Mouse (Mus musculus) cerebellum, adult 18-20 months (tissue): ENCODE measurements around the gene Ptpn5.

Source experiments
- DNase-seq, 2 experiments: peaks; one replicate each; pipeline ENCODE4 v3.0.0; 2021

Ptpn5 gene

GRCm38 (mm10) chr7:47110511-47110910 is 23.0 kb downstream of the Ptpn5 start:
- DNase-seq, result no peak

DNA sequence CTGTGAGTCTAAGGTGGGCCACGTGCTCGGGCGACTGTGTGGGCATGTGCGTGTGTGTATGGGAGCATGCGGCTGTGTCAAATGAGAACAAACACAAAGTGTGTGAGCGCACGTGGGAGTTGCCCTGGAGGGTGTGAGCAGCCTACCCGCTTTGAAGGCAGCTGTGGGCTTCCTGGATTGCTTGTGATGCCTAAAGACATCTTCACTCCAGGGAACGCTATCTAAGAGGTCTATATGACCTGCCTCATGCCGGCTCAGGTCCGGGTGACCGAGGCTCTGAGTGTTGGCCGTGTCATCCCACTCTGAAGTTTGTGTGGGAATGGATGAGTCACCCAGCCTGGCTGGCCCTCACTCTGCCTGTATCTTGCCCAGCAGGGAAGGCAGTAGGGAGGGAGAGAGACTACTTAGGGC is 24.7 kb downstream of the Ptpn5 start:
- DNase-seq, result no peak

GRCm38 (mm10) chr7:47106949-47107348 is 26.5 kb downstream of the Ptpn5 start:
- no peak for DNase-seq

DNA sequence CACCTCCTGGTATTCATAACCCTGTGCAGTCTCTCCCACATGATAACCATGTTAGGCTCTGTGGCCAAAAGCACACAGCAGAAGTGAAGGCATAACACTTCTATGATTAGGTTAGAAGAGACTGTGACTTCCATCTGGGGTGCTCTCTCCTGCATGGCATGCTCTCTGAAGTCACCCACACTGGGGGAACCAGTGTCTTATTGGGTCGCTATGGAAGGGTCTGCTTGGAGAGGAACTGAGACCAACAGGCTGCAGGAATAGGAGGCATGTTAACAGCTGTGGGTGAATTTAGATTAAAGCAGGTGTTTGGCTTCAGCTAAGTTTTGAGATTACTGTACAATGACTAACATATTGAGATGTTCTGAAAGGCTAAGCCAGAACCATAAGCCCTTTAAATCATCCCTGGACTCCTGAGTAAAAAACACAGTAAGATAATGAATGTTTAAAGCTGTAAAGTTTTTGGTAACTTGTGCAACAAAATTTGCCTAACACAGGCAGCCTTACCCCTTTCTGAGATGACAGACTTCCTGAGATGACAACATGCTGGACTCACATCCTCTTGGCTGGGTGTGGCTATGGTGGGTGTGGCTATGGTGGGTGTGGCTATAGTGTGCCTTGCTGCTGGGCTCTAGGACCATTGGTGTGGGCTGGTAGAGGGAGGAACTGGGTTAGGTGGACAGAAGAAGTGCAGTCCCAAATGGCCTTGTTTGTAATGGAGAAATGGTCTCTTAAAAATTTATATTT is 29.6 kb downstream of the Ptpn5 start:
- no peak for DNase-seq

DNA sequence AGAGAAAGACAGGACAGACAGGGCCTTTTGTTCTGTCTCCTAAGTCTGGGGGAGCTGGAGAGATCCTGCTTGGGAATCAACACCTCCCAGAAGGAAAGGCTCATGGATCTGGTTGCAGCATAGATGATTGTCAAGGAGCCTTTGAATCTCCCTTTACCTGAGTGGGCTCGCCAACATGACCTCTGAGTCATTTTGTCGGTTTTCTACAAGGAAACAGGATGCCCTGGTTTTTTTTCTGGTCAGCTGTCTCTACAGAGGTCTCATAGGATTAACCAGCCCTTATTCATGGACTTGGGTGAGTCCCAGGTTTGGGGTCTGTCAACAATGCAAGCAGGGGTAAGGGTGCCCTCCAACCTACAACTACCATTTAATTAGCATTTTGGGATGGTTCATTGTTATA is 30.5 kb downstream of the Ptpn5 start:
- DNase-seq, result no peak

GRCm38 (mm10) chr7:47100615-47101014 is 32.9 kb downstream of the Ptpn5 start:
- no peak for DNase-seq

DNA sequence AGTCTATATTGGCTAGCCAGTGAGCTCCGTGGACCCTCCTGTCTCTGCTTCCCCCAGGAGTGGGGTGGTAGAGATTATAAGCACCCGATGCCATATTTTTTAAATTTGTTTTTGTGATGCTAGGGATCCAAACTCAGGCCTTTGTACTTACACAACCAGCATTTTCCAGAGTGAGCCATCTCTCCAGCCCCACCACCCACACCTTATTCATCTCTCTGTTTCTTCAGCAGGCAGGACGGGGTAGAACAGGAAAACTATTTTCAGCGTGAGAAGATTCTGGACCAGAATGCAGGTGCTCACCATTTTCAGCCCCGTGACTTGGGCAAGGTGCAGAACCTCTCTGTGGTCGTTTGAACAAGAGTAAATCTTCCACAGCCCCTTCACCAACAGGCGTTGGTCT is 34.2 kb downstream of the Ptpn5 start:
- DNase-seq, result no peak

- no peak for DNase-seq
Measured at GRCm38 (mm10) chr7:47098044-47098443, 35.4 kb downstream of the Ptpn5 start.

GRCm38 (mm10) chr7:47094969-47095368 is 38.5 kb downstream of the Ptpn5 start:
- no peak for DNase-seq

- no peak for DNase-seq
Measured at GRCm38 (mm10) chr7:47093935-47094334, 39.5 kb downstream of the Ptpn5 start.

- DNase-seq, result no peak
Measured at GRCm38 (mm10) chr7:47085075-47085474, 48.4 kb downstream of the Ptpn5 start.

DNA sequence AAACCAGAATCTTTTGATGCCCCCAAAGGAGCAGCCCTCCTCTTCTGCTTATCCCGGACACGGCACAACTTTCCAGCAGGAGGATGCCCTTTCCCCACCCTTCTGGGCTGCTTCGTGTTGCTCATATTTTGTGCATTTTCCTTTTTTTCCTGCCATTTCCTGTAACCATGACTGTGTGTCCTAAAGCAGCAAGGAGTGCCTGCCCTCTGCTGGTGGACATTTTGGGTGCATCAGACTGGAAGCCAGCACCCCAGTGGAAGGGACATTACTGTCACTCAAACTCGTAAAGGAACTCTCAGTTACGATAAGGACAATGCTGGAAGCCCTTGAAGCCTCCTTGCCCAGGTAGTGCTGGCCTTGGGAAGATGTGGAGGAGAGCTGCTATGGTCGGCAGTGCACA is 52.2 kb downstream of the Ptpn5 start:
- peak; percentile 58 to 65 for DNase-seq

DNA sequence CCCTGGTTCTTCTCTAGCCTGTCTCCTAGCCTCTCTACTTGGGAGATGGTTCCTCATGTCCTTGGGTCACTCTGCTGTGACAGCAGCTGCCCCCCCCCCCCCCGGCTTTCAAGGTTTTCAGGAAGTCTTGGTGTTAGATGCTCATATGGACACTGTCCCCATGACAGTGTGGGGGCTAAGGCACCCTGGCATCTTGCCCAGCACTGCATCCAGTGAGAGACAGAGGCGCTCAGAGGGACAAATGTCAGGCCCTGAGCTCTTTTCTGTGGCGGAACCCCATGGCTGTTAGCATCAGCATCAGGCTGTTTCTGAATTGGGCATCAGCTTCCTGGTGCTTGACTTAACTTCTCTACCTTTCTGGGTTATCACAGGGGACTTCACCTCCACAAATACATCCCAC is 52.6 kb downstream of the Ptpn5 start:
- no peak for DNase-seq

DNA sequence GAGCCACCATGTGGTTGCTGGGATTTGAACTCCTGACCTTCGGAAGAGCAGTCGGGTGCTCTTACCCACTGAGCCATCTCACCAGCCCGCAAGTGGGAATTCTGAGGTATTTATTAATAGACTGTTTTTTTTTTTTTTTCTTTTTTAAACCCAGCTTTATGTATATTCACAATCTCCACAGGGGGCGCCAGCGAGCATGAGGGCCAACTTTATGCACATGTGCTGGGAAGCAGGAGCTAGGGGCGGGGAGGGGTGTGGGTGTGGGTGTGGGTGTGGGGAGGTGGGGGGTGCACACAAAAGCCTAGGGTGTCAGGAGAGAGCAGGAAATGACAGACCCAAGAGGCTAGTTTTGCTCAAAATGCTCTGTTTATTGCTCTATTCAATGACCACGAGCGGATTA is 56.0 kb downstream of the Ptpn5 start:
- DNase-seq, result peak in 1 of 2 experiments; percentile 25

DNA sequence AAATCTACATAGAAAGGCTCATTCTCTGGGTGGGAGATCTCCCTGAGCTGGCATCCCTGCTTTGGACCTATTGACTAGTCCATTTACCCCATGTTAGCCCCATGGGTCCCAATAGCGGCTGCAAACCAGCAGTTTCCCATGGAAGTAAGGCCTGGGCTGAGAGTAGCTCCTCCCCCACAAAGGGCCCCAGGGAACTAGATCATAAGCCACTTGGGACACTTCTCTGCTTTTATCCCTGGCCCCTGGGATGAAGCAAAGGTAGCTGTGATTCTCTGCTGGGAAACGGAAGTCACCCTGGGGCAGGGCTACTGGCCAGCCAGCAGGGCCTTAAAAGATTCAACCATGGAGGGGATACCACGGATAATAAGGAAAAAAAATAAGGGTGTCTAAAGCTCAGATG is 56.8 kb downstream of the Ptpn5 start:
- DNase-seq, result no peak

DNA sequence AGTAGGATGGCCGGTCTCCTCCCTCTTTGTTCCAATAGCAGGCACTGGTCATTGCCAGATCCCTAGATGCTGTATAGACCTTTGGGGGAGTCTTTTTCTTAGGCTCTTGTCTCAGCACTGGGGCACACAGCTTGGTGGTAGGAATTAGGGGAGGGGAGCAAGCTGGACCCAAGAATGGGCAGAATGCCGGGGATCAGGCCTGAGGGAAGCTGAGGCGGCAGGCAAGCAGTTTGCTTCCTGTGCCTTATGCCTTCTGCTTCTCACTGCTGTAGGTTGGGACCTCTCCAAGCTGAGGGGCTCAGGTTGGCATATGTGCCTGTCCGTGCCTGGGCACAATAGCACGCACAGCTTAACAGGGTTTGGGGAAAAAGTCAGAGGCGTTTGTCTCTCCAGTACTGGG is 57.3 kb downstream of the Ptpn5 start:
- DNase-seq, result no peak

GRCm38 (mm10) chr7:47073536-47074521 is 59.7 kb downstream of the Ptpn5 start:
- no peak for DNase-seq

- no peak for DNase-seq
Measured at GRCm38 (mm10) chr7:47072551-47072950, 60.9 kb downstream of the Ptpn5 start.

DNA sequence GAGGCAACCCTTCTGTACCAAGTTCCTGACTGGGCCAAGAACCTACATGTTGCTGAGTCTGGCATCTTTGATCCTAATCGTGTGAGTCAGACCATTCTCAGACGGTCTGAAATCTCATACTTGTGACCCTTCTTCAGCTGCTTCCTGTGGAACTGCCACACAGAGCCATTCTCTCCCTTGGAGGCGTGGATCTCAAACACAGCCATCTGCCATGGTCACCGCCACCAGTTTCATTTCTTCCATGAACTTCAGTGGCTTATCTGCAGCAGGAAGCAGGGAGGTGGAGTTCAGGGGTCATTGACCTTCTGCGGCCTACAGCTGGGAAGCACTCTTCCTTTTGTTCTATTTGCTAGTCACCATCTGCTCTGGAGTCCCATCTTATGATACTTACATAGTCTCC is 65.6 kb downstream of the Ptpn5 start:
- no peak for DNase-seq

DNA sequence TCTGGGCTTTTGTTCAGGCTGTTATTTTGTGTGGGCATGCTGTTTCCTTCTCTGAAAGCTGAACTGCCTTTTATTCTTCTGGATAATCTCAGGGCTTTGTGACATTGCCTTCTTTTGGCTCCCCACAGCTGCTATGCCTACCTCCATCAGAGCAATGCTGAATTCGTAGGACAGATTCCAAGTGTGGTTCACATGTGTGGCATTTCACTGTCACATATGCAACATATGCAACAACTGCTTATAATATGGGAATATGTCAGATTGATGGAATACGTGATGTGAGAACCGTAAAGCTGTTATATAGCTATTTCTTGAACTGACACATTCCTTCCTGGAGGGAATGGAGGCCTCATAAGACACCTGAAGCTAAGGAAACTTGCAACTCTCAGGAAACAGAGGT is 66.5 kb downstream of the Ptpn5 start:
- DNase-seq, result no peak

- DNase-seq, result no peak
Measured at GRCm38 (mm10) chr7:47061560-47061959, 71.9 kb downstream of the Ptpn5 start.

DNA sequence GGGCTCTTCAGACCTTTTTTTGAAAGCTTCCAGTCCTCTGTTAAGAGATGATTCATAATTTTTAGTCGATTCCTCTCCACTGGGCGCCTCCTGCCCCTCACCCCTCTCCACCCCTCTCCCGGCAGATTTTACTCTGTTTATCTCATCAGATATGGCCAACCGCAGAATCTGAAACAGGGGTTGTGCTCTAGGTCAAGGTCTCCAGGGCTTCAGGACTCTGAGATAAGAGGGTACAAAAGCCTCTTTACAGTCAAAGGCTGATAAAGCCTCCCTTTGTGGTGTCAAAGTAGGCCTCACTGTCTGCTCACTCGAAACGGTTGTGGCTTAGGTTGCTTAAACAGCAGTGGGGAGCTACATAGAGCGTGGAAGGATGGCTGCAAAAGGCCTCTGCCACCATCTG is 74.1 kb downstream of the Ptpn5 start:
- no peak for DNase-seq

GRCm38 (mm10) chr7:47056273-47056672 is 77.2 kb downstream of the Ptpn5 start:
- DNase-seq, result no peak

GRCm38 (mm10) chr7:47055744-47056143 is 77.7 kb downstream of the Ptpn5 start:
- no peak for DNase-seq
